Mouse (Mus musculus) liver, adult 2 months (tissue): ENCODE results near the gene Ccdc186.

Experiments used
- CTCF ChIP-seq: fragments of 200-500 bp; IDR thresholded peaks from 2 replicates; pipeline ENCODE4 v1.5.1; 2011; ENCODE audit warnings: low read depth, low read length, control low read depth
- POLR2A ChIP-seq: fragments of 200-500 bp; IDR thresholded peaks from 2 replicates; pipeline ENCODE4 v1.6.1; 2011; ENCODE audit warnings: low read length, control low read depth; ENCODE audit not compliant: insufficient read depth; ENCODE audit errors: extremely low read depth

- no peak for TF ChIP-seq CTCF
- no peak for TF ChIP-seq POLR2A
Measured at GRCm38 (mm10) chr19:56774408-56774962, 47.5 kb downstream of the Ccdc186 start.
